Mouse (Mus musculus): ENCODE results near the gene Pnkd. TPM values are rescaled to one million over a fixed set of nuclear protein-coding genes. Genes with fewer than 3 reads are reported as not detected.

The Pnkd gene
- polyA plus RNA-seq, 1 experiment from 2014 or later, result 39.8 TPM

DNA sequence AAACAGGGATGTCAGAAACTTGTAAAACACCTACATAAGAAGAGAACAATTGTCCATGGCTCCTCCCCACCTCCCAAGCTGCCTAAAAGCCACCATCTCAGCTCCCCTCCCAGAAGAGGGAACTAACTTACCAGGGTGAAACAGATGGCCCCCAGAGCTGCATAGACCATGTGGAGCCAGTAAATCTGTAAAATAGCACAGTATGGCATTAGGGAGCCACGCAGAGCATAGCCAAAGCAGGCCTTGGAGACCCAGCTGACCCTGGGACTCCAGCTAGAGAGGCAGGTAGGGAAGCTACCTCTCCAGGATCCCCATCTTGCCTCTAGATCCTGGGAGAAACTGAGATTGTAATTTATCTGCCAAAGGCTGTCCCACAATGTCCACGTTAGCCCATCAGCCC is 5.0 kb downstream of the Pnkd start:
- H3K27ac ChIP-seq, result 0 out of 2 replicates have a peak overlapping the region, but pooled peaks have one; percentile 21
- H3K4me1 ChIP-seq (replicated peaks), result peaks cover 65% of the 10 kb centered on the region
- ATAC-seq (ENCODE audit: low read depth), result no peak
- no peak overlapping the region for H3K9ac ChIP-seq
- H3K4me2 ChIP-seq, result no peak overlapping the region
- no peaks in the 10 kb centered on the region for H3K9me3 ChIP-seq (replicated peaks)
- H3K27me3 ChIP-seq, result no peaks in the 10 kb centered on the region
- no peak overlapping the region for H3K4me3 ChIP-seq (replicated peaks)
- WGBS (ENCODE audit: insufficient replicate concordance), result 80% methylated on average over 2 of the region's 2 CpGs
- peaks cover 58% of the 10 kb centered on the region for H3K36me3 ChIP-seq
- DNase-seq, result no peak

GRCm38 (mm10) chr1:74290141-74290540 is 5.4 kb downstream of the Pnkd start:
- H3K27me3 ChIP-seq, result no peaks in the 10 kb centered on the region
- no peak overlapping the region for H3K4me3 ChIP-seq (replicated peaks)
- H3K27ac ChIP-seq, result peak overlapping the region; percentile 9; the same call in 1 of the 2 replicates
- H3K4me2 ChIP-seq, result no peak overlapping the region
- 86% methylated on average over 5 of the region's 5 CpGs for WGBS (ENCODE audit: insufficient replicate concordance)
- peaks cover 58% of the 10 kb centered on the region for H3K36me3 ChIP-seq
- H3K4me1 ChIP-seq (replicated peaks), result peaks cover 69% of the 10 kb centered on the region
- H3K9ac ChIP-seq, result no peak overlapping the region
- H3K9me3 ChIP-seq (replicated peaks), result no peaks in the 10 kb centered on the region
- ATAC-seq (ENCODE audit: low read depth), result no peak
- no peak for DNase-seq

DNA sequence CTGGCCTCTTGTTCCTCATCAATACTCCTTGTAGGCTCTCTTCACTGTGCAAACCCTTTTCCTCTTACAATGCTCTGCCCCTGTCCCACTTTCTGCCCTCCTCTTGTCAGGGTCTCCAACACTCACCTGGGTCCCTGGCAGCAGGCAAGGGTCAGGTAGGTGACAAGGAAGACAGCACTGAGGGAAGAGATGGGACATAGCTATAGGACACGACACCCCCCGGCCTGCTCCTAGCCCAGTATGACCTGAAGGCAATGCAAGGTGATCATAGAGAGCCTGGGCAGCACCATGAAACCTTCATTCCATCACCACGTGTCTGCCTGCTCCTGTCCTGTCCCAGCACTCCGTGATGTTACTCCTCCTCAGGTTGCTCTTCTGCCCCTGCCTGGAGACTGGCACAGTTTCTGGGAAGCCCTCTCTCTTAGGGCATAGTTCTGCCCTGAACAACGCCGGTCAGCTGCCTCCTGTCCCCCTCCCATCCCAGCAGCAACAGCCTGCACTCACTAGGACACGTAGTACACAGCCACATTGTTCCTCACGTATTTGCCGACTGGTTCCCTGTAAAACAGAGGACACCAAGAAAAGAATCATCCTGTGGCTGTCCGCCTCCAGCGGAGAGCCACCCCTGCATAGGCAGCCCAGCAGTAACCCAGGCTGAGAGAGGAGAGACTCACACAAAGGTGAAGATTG is 7.7 kb downstream of the Pnkd start:
- Histone ChIP-seq H3K36me3 (peaks cover 58% of the 10 kb centered on the region), H3K27me3 (no peaks in the 10 kb centered on the region), H3K9ac (no peak overlapping the region), H3K4me2 (no peak overlapping the region), H3K9me3 (replicated peaks) (no peaks in the 10 kb centered on the region), H3K4me3 (replicated peaks) (no peak overlapping the region), H3K27ac (peak overlapping the region; percentile 15; the same call in 1 of the 2 replicates), H3K4me1 (replicated peaks) (peaks cover 76% of the 10 kb centered on the region)
- 80% methylated on average over 11 of the region's 11 CpGs for WGBS (ENCODE audit: insufficient replicate concordance)
- ATAC-seq (ENCODE audit: low read depth), result no peak
- DNase-seq, result no peak

DNA sequence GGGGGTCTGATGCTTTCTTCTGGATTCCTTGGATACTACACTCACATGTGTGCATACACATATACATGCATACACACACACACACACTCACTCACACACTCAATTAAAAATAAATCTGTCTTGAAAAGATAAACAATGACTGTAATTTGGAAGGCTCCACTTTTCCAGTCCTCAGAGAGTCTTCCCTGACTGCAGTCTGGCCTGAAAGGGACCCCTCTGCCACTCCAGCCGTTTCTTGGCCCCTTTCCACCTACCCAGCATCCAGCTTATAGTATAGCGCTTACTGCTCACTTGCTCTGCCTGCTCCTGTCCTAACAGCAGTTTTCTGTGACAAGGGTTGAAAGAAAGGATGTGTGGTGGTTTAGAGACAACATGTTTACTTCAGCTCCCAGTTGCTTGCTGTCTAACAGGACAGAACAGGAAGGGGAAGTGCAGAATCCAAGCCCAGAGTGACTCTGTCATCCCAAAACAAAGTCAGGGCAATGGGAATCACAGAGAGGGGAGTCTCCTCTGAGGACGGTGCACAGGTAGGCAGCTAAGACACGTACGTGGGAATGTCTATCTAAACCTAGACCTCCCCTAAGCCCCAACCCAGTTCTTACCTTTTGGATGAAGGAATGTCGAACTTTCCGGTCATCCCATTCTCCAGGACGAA is 8.7 kb downstream of the Pnkd start:
- ATAC-seq (ENCODE audit: low read depth), result no peak
- WGBS (ENCODE audit: insufficient replicate concordance), result 83% methylated on average over 8 of the region's 8 CpGs
- H3K36me3 ChIP-seq, result peaks cover 54% of the 10 kb centered on the region

DNA sequence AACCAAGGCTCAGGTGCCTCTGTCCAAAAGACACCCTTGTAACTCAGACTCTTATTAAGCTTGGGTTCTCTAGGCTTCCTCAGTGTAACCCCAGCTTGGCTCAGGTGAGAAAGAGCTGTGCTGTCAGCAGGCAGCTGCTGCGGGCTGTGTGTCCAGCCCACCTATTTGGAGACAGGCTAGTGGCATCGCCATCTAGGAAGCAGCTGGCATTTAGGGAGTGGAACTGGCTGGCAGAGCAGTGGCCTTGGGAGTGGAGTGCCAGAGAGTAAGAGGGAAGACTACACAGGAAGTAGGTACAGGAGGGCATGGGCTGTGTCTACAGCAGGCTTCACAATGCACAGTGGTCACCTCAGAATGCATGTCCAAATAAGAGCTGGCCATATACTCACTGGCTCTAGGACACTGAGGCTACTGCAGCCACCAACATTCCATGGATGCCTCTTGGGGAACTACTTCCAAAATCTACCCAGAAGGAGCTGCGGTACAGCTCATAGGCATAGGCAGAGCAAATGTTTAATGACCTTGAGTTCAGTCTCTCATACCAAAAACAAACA is 9.4 kb downstream of the Pnkd start:
- Histone ChIP-seq H3K36me3 (peaks cover 47% of the 10 kb centered on the region), H3K9me3 (replicated peaks) (no peaks in the 10 kb centered on the region), H3K4me2 (no peak overlapping the region), H3K27me3 (no peaks in the 10 kb centered on the region), H3K4me1 (replicated peaks) (peaks cover 77% of the 10 kb centered on the region), H3K4me3 (replicated peaks) (no peak overlapping the region), H3K9ac (peak overlapping the region; percentile 38; the same call in 1 of the 2 replicates), H3K27ac (peak overlapping the region; percentile 64; the same call in 1 of the 2 replicates)
- WGBS (ENCODE audit: insufficient replicate concordance), result 87% methylated on average over 3 of the region's 3 CpGs
- ATAC-seq (ENCODE audit: low read depth) (no peak), DNase-seq (no peak)

More for the DNA sequence above, 8.7 kb downstream of the Pnkd start:
- Histone ChIP-seq H3K27ac (peak overlapping the region; percentile 64), H3K4me1 (replicated peaks) (peaks cover 77% of the 10 kb centered on the region), H3K9ac (no peak overlapping the region), H3K4me3 (replicated peaks) (no peak overlapping the region), H3K27me3 (no peaks in the 10 kb centered on the region), H3K4me2 (no peak overlapping the region), H3K9me3 (replicated peaks) (no peaks in the 10 kb centered on the region)
- DNase-seq, result no peak

DNA sequence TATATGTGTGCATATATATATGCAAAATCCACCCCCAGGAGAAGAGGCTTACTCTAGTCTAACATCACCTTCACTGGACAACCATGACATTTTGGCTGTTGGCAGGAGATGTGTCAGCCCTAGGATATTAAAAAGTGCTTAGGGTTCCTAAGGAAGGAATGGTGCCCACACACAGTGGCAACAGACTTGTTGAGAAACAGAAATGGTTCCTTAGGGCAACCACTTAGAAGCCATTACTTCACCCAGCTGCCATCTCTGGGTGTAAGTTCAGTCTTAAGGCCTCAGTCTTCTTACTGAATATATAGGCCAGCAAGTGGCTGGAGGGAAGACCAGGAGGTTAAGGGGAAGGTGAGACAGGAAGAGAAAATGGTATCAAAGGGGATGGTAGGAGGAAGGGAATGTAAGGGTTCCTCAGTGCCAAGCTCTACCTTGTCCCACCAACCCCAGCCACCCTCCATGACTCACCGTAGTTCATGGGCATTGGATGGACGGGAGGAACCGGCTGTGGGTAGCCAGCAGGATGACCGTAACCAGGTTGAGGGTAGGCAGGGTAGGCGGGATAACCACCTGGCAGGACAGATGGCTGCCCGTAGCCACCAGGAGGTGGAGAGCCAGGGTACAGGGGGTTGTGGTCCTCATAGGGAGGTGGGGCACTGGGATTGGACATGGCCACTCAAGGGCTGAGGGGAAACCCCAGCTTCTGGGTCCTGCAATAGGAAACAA is 10.2 kb downstream of the Pnkd start:
- Histone ChIP-seq H3K9ac (peak overlapping the region; percentile 82), H3K4me2 (peak overlapping the region; percentile 90), H3K36me3 (peaks cover 40% of the 10 kb centered on the region), H3K27ac (peak overlapping the region; percentile 94), H3K4me1 (replicated peaks) (peaks cover 77% of the 10 kb centered on the region), H3K9me3 (replicated peaks) (no peaks in the 10 kb centered on the region), H3K27me3 (no peaks in the 10 kb centered on the region), H3K4me3 (replicated peaks) (peak overlapping the region; percentile 63)
- DNase-seq, result no peak
- WGBS (ENCODE audit: insufficient replicate concordance), result 64% methylated on average over 6 of the region's 6 CpGs
- ATAC-seq (ENCODE audit: low read depth), result no peak

DNA sequence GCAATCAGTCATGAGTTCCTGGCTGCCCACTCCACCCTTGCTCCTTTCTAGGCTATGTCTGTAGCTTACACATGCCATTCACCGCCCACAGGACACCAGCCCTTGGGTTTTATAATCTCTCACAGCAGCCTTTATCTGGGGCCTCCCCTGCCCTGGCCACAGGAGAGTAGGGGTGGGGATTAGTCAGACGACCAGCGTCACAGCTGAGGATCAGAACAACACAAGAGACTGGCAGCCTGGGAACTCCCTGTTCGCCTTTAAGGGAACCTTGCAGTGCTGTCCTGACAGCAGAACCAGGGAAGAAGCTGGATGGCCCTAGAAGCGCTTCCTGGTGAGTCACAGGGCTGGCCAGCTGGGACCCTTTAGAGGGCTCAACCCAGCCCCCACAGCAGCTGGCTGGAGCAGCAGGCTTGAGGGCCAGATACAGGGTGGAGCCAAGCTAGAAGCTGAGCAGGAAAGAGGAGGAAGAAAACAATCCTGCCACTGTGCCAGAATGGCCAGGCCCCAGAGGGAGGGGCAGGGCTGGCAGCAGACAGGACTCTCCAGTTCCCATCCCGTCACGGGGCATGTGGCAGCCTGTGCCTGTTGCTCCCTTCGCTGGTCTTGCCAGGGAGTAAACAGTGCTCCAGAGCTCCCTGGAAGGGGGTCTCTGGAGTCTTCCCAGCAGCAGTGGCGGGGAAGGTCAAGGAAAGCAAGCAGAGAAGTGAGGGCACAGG is 10.9 kb downstream of the Pnkd start:
- Histone ChIP-seq H3K36me3 (peaks cover 33% of the 10 kb centered on the region), H3K9ac (peak overlapping the region; percentile 82), H3K4me3 (replicated peaks) (peak overlapping the region; percentile 63), H3K9me3 (replicated peaks) (no peaks in the 10 kb centered on the region), H3K27me3 (no peaks in the 10 kb centered on the region), H3K4me2 (peak overlapping the region; percentile 90), H3K4me1 (replicated peaks) (peaks cover 77% of the 10 kb centered on the region), H3K27ac (peak overlapping the region; percentile 94)
- ATAC-seq (ENCODE audit: low read depth) (peak; percentile 96), DNase-seq (peak; percentile 86)
- 19% methylated on average over 9 of the region's 9 CpGs for WGBS (ENCODE audit: insufficient replicate concordance)

DNA sequence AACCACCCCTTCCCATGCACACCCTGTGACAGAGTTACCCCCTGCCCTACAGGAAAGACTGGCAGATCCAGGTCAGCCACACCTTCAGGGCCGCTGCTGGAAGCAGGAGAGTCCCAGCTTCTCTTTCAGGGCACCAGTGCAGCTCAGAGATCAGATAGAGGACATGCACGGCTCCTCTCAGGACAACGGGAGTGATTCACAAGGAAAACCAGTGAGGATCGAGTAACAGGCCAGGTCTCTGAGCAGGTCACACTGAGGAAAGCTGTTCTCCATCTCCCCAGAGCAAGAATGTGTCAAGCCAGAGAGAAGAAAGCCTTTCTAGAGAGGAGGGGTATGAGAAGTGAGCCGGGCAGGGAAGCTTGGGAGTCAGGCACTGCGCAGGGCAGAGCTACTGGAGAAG is 11.7 kb downstream of the Pnkd start:
- no peak for DNase-seq
- no peaks in the 10 kb centered on the region for H3K27me3 ChIP-seq
- peak overlapping the region; percentile 90 for H3K4me2 ChIP-seq
- ATAC-seq (ENCODE audit: low read depth), result no peak
- peak overlapping the region; percentile 82 for H3K9ac ChIP-seq
- H3K36me3 ChIP-seq, result peaks cover 24% of the 10 kb centered on the region
- H3K4me3 ChIP-seq (replicated peaks), result peak overlapping the region; percentile 63
- H3K4me1 ChIP-seq (replicated peaks), result peaks cover 80% of the 10 kb centered on the region
- peak overlapping the region; percentile 94 for H3K27ac ChIP-seq
- WGBS (ENCODE audit: insufficient replicate concordance), result 62% methylated on average over 6 of the region's 6 CpGs
- no peaks in the 10 kb centered on the region for H3K9me3 ChIP-seq (replicated peaks)

GRCm38 (mm10) chr1:74297269-74297668 is 12.5 kb downstream of the Pnkd start:
- WGBS (ENCODE audit: insufficient replicate concordance), result 53% methylated on average over 3 of the region's 3 CpGs
- no peak for ATAC-seq (ENCODE audit: low read depth)
- Histone ChIP-seq H3K27ac (peak overlapping the region; percentile 94), H3K4me3 (replicated peaks) (peak overlapping the region; percentile 63; the same call in 1 of the 2 replicates), H3K4me1 (replicated peaks) (peaks cover 88% of the 10 kb centered on the region), H3K9me3 (replicated peaks) (no peaks in the 10 kb centered on the region), H3K36me3 (peaks cover 19% of the 10 kb centered on the region), H3K4me2 (peak overlapping the region; percentile 90), H3K27me3 (no peaks in the 10 kb centered on the region), H3K9ac (peak overlapping the region; percentile 82)
- DNase-seq, result peak; percentile 46

GRCm38 (mm10) chr1:74298157-74298750 is 13.5 kb downstream of the Pnkd start:
- Histone ChIP-seq H3K4me3 (replicated peaks) (no peak overlapping the region), H3K4me2 (no peak overlapping the region), H3K36me3 (peaks cover 10% of the 10 kb centered on the region), H3K9me3 (replicated peaks) (no peaks in the 10 kb centered on the region), H3K9ac (no peak overlapping the region), H3K27ac (peak overlapping the region; percentile 19; the same call in 1 of the 2 replicates), H3K4me1 (replicated peaks) (peaks cover 98% of the 10 kb centered on the region), H3K27me3 (no peaks in the 10 kb centered on the region)
- DNase-seq, result no peak
- WGBS (ENCODE audit: insufficient replicate concordance), result 86% methylated on average over 5 of the region's 5 CpGs
- no peak for ATAC-seq (ENCODE audit: low read depth)
